Mouse (Mus musculus): ENCODE results near the gene Dop1b.

GRCm38 (mm10) chr16:93834076-93834475, 122.4 kb downstream of the Dop1b start:
- TF ChIP-seq CTCF (conservative IDR thresholded peaks at IDR 0.05; ENCODE audit: low read length): no peak
- no peak for TF ChIP-seq NANOG (IDR thresholded peaks at IDR 0.05; ENCODE audit: borderline replicate concordance, low read length)

Data from E14TG2a.4 (cell line).